Mouse (Mus musculus) thymus, adult 2 months (tissue): ENCODE measurements around the gene Ppara.

Experiments
- CTCF ChIP-seq: fragments of 200-500 bp; IDR thresholded peaks from 2 replicates; pipeline ENCODE4 v1.5.1; 2012; ENCODE audit warnings: mild to moderate bottlenecking, control low read depth, low read length, moderate library complexity, borderline replicate concordance; ENCODE audit not compliant: control insufficient read depth, poor library complexity, insufficient read depth; ENCODE audit errors: extremely low read depth
- POLR2A ChIP-seq: fragments of 200-500 bp; IDR thresholded peaks from 2 replicates; pipeline ENCODE4 v1.6.1; 2012; ENCODE audit warnings: mild to moderate bottlenecking, low read length, control low read depth, moderate library complexity; ENCODE audit not compliant: control insufficient read depth, poor library complexity, insufficient read depth; ENCODE audit errors: extremely low read depth

DNA sequence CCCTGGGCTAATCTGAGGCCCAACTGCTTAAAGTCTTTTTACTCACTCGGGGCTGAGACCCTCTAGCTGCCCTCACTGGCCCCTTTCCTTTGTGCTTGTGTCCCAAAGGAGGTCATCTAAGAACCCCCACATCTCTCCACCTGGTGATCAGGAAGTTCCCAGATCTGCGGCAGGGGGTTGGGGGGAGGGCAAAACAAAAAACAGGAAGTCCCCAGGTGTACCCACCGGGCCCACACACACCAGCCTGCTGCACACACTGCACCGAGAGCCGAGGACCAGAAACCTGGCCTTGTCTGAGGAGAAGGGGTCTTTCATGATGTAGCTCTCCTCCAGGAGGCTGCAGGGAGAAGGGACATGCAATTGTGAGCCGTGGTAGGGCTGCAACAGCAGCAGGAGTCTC is 73.2 kb downstream of the Ppara start:
- no peak for TF ChIP-seq CTCF
- TF ChIP-seq POLR2A = 0 out of 2 replicates have a peak, but pooled peaks have one; percentile 37
